Mouse (Mus musculus) heart, adult 2 months (tissue): ENCODE measurements around the gene 4933427D14Rik. TPM values are rescaled to one million over a fixed set of nuclear protein-coding genes. Genes with fewer than 3 reads are reported as not detected.
A peak's percentile ranks its signal among the peaks of the same experiment; 100 is the strongest.

ENCODE experiments used
- DNase-seq, 2 experiments: peaks; one replicate each; pipeline ENCODE4 v3.0.0; 2021
- H3K27ac ChIP-seq: fragments of 200-600 bp; 2 replicates; pipeline ENCODE4 v1.8.1; 2022
- H3K27me3 ChIP-seq: fragments of 200-500 bp; 2 replicates; pipeline ENCODE4 v1.6.1; 2012; ENCODE audit warnings: mild to moderate bottlenecking, low read length, inconsistent platforms, mixed read lengths; ENCODE audit not compliant: control insufficient read depth, insufficient read depth
- H3K36me3 ChIP-seq: fragments of 200-500 bp; 2 replicates; pipeline ENCODE4 v1.6.1; 2012; ENCODE audit warnings: low read length, inconsistent platforms; ENCODE audit not compliant: control insufficient read depth, insufficient read depth
- H3K4me1 ChIP-seq: fragments of 200-500 bp; 2 replicates; pipeline ENCODE4 v1.6.1; 2011; ENCODE audit warnings: low read length; ENCODE audit not compliant: control insufficient read depth, insufficient read depth
- H3K4me3 ChIP-seq: fragments of 200-600 bp; 2 replicates; pipeline ENCODE4 v1.8.1; 2022
- H3K79me2 ChIP-seq: fragments of 200-500 bp; replicated peaks from 2 replicates; pipeline ENCODE4 v1.6.1; 2012; ENCODE audit warnings: mild to moderate bottlenecking, inconsistent platforms, low read length, moderate library complexity, mixed read lengths; ENCODE audit not compliant: control insufficient read depth, insufficient read depth
- H3K9ac ChIP-seq: fragments of 200-500 bp; 2 replicates; pipeline ENCODE4 v1.6.1; 2012; ENCODE audit warnings: low read depth, mild to moderate bottlenecking, control low read depth, inconsistent platforms, low read length, mixed read lengths
- CTCF ChIP-seq: fragments of 200-600 bp; IDR thresholded peaks from 2 replicates; pipeline ENCODE4 v1.8.1; 2022; ENCODE audit warnings: antibody characterized with exemption, mild to moderate bottlenecking, moderate library complexity
- EP300 ChIP-seq: fragments of 200-500 bp; IDR thresholded peaks from 2 replicates; pipeline ENCODE4 v1.6.1; 2011; ENCODE audit warnings: low read depth, low read length, control low read depth; ENCODE audit not compliant: insufficient read depth
- POLR2A ChIP-seq: fragments of 200-500 bp; IDR thresholded peaks from 2 replicates; pipeline ENCODE4 v1.6.1; 2011; ENCODE audit warnings: mild to moderate bottlenecking, low read depth, low read length, control low read depth; ENCODE audit not compliant: insufficient read depth
- WGBS: fragments of 180-500 bp; shearing (Covaris S2); methylation state at CpG from one replicate; pipeline ENCODE4 v1.1.7; 2018; 5-methylcytosine and 5-hydroxymethylcytosine counted together
- intact Hi-C: fragments of 180-260 bp; cut with DNase I; formaldehyde crosslinking; loops from one replicate; pipeline ENCODE4 v1.15.1; 2025
- polyA plus RNA-seq: library from polyadenylated mRNA; depleted of rRNA; stranded (reverse); fragments of >200 nt; gene quantifications from 2 replicates; pipeline ENCODE4 v1.2.3, GENCODE M21; 2012
- total RNA-seq, 2 experiments: library from RNA; stranded (reverse); gene quantifications; 2 replicates each; pipeline ENCODE4 v1.2.3; 2021

The 4933427D14Rik gene
- total and polyA plus RNA-seq, 3 experiments, result 2.0 to 2.3 (median 2.0) TPM

DNA sequence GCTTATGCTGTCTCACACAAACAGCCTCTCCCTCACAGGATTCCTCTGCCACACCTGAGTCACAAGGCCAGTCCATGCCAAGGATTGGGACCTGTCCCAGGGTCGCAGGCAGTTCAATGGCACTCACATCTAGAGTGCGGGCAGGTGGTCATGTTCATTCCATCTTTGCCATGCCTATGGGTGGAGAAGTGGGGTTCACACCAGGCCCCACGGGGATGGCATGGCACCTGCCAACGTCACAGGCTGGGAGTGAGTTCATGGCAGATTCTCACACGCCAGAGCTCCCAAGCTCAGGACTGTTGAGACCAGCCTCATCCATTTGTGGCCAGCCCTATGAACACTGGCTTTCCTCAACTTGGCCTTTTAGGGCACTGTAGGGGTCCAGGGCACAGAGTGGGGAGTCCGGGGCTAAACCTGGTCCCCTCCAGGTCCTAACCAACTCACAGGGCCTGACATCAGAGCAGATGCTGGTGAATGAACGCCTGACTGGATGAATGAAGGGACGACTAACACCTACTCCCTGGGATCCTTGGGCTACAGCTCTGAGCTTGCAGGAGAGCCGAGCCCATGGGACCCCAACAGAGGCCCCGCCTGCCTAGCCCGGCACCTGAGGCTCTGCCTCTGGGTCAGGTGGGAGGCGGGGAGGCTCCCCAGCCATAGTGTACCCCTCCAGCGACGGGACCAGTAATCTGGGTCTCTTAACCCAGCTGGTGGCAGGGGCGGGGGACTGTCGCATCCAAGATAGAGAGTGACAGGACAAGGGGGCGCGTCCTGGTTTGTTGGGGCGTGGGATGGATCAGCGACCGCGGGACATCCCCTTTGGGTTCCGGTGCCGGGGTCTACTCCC lies 72.5 kb downstream of the 4933427D14Rik start:
- Histone ChIP-seq H3K79me2 (no peaks in the 10 kb centered on the region), H3K4me3 (peak overlapping the region; percentile 54), H3K9ac (peak overlapping the region; percentile 86), H3K4me1 (peaks cover 22% of the 10 kb centered on the region), H3K36me3 (no peaks in the 10 kb centered on the region), H3K27ac (no peak overlapping the region), H3K27me3 (no peaks in the 10 kb centered on the region)
- intact Hi-C loops, result no loop called here
- no peak for TF ChIP-seq EP300
- TF ChIP-seq POLR2A, result no peak
- TF ChIP-seq CTCF, result no peak
- DNase-seq, result peak in 1 of 2 experiments; percentile 27
- WGBS, result 35% methylated on average over 24 of the region's 24 CpGs

DNA sequence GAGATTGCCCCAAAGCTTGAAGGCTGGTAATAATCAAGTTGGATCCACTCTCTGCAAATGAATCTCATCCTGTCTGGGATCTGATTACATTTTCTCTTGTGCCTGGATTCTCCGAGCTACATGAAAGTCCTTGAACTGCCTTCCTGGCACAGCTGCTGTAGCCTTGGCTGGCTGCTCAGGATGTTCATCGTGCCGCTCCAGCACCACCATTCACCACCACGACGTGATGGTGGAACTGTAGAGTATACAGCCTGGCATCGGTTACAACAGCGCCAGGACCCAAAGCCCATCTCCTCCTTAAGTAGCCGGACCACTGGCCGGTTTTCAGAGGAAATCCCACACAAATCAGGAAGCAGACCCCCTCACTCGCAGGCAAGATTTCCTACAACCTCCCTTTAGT lies 74.2 kb downstream of the 4933427D14Rik start:
- WGBS, result 31% methylated on average over 10 of the region's 10 CpGs
- H3K36me3 ChIP-seq, result no peaks in the 10 kb centered on the region
- H3K9ac ChIP-seq, result no peak overlapping the region
- TF ChIP-seq CTCF (no peak), EP300 (no peak)
- peak; percentile 34 to 42 for DNase-seq
- H3K79me2 ChIP-seq, result no peaks in the 10 kb centered on the region
- no peaks in the 10 kb centered on the region for H3K27me3 ChIP-seq
- H3K4me3 ChIP-seq, result no peak overlapping the region
- intact Hi-C loops, result no loop called here
- peak overlapping the region; percentile 78 for H3K27ac ChIP-seq
- peaks cover 29% of the 10 kb centered on the region for H3K4me1 ChIP-seq

DNA sequence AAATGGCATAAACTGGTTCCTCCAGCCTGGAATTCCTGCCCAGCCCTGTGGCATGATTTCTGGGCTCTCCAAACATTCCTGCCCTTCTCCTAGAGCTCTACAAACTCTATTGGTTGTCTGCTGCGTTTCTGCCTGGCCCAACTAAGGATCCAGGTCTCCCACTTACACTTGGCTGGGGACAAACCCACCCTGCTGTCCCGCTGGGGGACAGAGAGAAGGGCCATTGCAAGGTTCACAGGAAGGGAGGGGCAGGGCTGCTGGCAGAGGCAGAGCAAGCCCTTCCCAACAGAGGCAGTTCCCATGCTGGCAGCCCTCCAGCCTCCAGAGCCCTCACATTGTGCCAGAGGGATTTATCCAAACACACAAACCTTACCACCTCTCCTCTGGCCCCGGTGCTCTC lies 75.0 kb downstream of the 4933427D14Rik start:
- Histone ChIP-seq H3K4me1 (peaks cover 29% of the 10 kb centered on the region), H3K36me3 (no peaks in the 10 kb centered on the region), H3K79me2 (no peaks in the 10 kb centered on the region), H3K4me3 (no peak overlapping the region; the same call in 1 of the 2 replicates), H3K27ac (peak overlapping the region; percentile 78), H3K27me3 (no peaks in the 10 kb centered on the region), H3K9ac (no peak overlapping the region)
- intact Hi-C loops, result no loop called here
- 9% methylated on average over 3 of the region's 3 CpGs for WGBS
- DNase-seq, result peak; percentile 77 to 83
- TF ChIP-seq EP300 (no peak), POLR2A (no peak)

DNA sequence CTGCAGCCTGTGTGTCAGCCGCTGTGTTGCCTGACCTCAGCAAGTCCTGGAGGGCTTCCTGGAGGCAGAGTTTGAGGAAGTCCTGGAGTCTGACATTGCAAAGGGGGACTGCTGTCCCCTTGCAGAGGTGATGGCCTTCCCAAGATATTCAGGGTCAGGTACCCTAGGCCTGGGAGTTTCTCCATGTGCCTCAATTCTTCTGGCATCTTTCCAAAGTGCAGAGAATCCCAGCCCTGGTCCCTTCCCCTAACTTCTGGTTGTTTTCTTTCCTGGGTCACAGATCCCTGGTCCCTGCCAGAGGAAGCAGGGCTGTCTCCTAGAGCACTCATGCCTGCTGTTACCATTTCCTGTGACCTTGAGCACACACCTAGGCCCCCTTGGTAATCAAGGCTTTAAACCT lies 75.6 kb downstream of the 4933427D14Rik start:
- Histone ChIP-seq H3K9ac (no peak overlapping the region), H3K27me3 (no peaks in the 10 kb centered on the region), H3K4me3 (no peak overlapping the region; the same call in 1 of the 2 replicates), H3K4me1 (peaks cover 29% of the 10 kb centered on the region), H3K79me2 (no peaks in the 10 kb centered on the region), H3K27ac (peak overlapping the region; percentile 78), H3K36me3 (no peaks in the 10 kb centered on the region)
- intact Hi-C loops, result no loop called here
- DNase-seq, result no peak
- TF ChIP-seq EP300 (no peak), CTCF (no peak), POLR2A (no peak)
- 91% methylated on average over 1 of the region's 1 CpGs for WGBS

DNA sequence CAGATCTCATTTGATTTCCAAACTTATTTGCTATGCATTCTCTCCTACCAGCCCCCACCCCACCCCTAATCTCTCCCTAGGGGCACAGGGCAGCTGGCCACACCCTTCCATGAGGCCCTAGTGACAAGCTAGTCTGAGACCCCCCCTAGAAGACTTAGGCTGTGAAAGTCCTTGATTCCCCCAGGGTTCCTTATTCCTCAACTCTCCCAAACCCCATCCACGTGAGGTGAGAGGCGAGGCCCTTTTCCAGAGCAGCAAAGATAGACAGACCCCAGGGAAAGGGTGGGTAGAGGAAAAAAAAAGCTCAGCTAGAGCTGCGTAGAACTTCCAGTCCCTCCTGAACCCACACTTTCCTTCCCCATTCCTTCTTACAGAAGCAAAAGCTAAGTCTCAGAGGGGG lies 76.4 kb downstream of the 4933427D14Rik start:
- no peak overlapping the region for H3K4me3 ChIP-seq
- no peak for DNase-seq
- no peaks in the 10 kb centered on the region for H3K27me3 ChIP-seq
- H3K79me2 ChIP-seq, result no peaks in the 10 kb centered on the region
- H3K36me3 ChIP-seq, result no peaks in the 10 kb centered on the region
- TF ChIP-seq CTCF (no peak), EP300 (no peak), POLR2A (no peak)
- intact Hi-C loops, result no loop called here
- H3K27ac ChIP-seq, result peak overlapping the region; percentile 86; the same call in 1 of the 2 replicates
- 88% methylated on average over 3 of the region's 3 CpGs for WGBS
- peaks cover 29% of the 10 kb centered on the region for H3K4me1 ChIP-seq
- no peak overlapping the region for H3K9ac ChIP-seq

DNA sequence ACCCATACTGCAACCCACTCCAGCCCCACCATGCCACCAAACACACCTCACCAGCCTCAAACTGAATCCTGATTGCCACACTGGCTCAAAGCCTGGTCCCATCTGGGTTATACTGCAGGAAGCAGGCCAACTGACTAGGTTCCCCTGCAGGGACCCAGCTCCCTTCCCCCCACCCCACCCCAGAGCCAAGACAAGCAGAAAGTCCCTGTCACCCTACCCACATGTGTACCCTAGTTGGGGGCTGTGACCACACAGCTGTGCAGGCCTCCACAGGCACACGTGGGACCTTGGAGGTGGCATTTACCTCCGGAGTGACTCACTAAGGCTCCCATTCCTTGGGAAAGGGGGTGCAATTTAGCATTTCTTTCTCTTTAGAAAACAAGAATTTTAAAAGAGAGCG lies 76.8 kb downstream of the 4933427D14Rik start:
- peaks cover 29% of the 10 kb centered on the region for H3K4me1 ChIP-seq
- 60% methylated on average over 3 of the region's 3 CpGs for WGBS
- DNase-seq, result no peak
- H3K27me3 ChIP-seq, result no peaks in the 10 kb centered on the region
- H3K4me3 ChIP-seq, result no peak overlapping the region
- H3K79me2 ChIP-seq, result no peaks in the 10 kb centered on the region
- no peak overlapping the region; the same call in 1 of the 2 replicates for H3K9ac ChIP-seq
- H3K36me3 ChIP-seq, result no peaks in the 10 kb centered on the region
- intact Hi-C loops, result no loop called here
- TF ChIP-seq CTCF, result no peak
- no peak for TF ChIP-seq EP300
- TF ChIP-seq POLR2A, result no peak
- peak overlapping the region; percentile 86 for H3K27ac ChIP-seq
